10 mouse cellular contexts compared by ENCODE assay signal in the genomic region with DNA sequence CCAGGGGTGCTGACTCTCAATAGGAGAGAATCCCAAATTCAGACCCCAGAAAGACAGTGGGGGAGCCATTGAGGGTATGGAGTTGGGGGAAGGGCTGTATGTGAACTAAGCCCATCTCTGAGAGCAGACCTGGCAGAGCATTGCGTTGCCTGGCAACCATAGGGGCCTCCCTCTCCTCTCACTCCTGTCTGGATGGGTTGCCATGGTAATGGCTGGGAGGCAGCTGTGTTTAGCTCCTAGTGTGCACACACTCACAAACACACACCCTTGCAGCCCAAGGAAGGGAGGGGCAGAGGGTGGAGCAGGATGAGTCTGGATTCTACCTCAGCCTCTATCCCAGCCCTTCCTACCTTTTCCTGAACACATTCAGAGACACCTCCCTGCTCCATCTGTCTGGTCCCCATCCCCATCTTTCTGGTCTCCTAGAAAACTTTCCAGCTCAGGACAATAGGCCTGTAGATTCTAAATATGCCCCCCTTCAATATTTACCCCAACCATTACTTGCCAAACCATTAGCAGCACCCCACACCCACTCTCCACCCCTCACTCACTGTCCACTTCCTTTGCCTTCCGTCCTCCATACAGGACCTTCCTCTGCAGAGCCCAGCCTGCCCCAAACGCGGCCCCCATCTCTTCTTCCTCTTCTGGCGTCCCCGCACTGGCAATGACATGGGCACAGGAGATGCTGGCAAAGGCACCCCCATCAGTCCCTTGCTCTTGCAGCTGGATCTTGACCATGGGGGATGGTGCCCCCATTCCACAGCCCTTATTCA. TPM values are rescaled to one million over a fixed set of nuclear protein-coding genes. Genes with fewer than 3 reads are reported as not detected.
DNase-seq lines count a peak whose midpoint lies in the region; ATAC-seq and TF ChIP-seq lines count a peak whose summit lies in the region.
"Had no signal": no experiment of that assay in that cellular context is flagged by ENCODE, and none has a peak within 500 bp of the region (broad histone marks: within the 10 kb centered on the region; RNA-seq: fewer than 3 reads in every experiment).

No protein-coding gene starts in this region.

- H3K27ac ChIP-seq in lung, embryonic 15.5 days: no peak overlapping the region
- peak overlapping the region; percentile 93 for H3K27ac ChIP-seq in hindbrain, embryonic 10.5 days
- H3K27ac ChIP-seq: heart, embryonic 15.5 days; stomach, embryonic 15.5 days had no signal

- TF ChIP-seq POLR2A in lung, adult 2 months (IDR thresholded peaks at IDR 0.05; ENCODE audit: borderline replicate concordance, extremely low read depth, low read depth, low read length): no peak

- no peak overlapping the region for H3K4me3 ChIP-seq in lung, embryonic 15.5 days
- H3K4me3 ChIP-seq in lung, adult 2 months (replicated peaks; ENCODE audit: extremely low read depth, low read depth, low read length): no peak overlapping the region
- peak overlapping the region; percentile 40 for H3K4me3 ChIP-seq in hindbrain, embryonic 10.5 days
- H3K4me3 ChIP-seq: heart, embryonic 15.5 days; stomach, embryonic 15.5 days had no signal

- ATAC-seq in lung, embryonic 15.5 days (ENCODE audit: borderline replicate concordance, extremely low read depth, low FRiP score, low TSS enrichment): peak; percentile 17; the same call in 1 of the 2 replicates

- intact Hi-C loops in left cerebral cortex, postnatal 36 days (cut with DNase I): loop anchor here (1.0 kb wide), 1 partner anchor 50 kb away; the partner anchor contains the start of gene Agfg2

- 0 out of 2 replicates have a peak, but pooled peaks cover 7% of the 10 kb centered on the region for H3K4me1 ChIP-seq in lung, embryonic 15.5 days
- H3K4me1 ChIP-seq in lung, adult 2 months (ENCODE audit: control insufficient read depth, insufficient read depth, low read length): no peaks in the 10 kb centered on the region
- H3K4me1 ChIP-seq in hindbrain, embryonic 10.5 days (replicated peaks): peaks cover 65% of the 10 kb centered on the region
- H3K4me1 ChIP-seq: heart, embryonic 15.5 days had no signal

- no peak overlapping the region for H3K9ac ChIP-seq in lung, embryonic 15.5 days
- H3K9ac ChIP-seq: heart, embryonic 15.5 days; stomach, embryonic 15.5 days had no signal

- no peak for DNase-seq in lung, adult 2 months
- peak; percentile 92 for DNase-seq in hindbrain, embryonic 10.5 days (ENCODE audit: low spot score)
- peak; percentile 87 to 88 for DNase-seq in left cerebral cortex, postnatal 36 days (ENCODE audit: low spot score in 2 of 2)
- DNase-seq in retina, postnatal 1 day: peak; percentile 95
- DNase-seq in liver: no peak
- no peak for DNase-seq in urinary bladder, postnatal 36 days (ENCODE audit: low spot score in 2 of 2)
- no peak for DNase-seq in ovary, postnatal 36 days (ENCODE audit: low spot score)

- H3K4me2 ChIP-seq in lung, embryonic 15.5 days: no peak overlapping the region
- H3K4me2 ChIP-seq: heart, embryonic 15.5 days; stomach, embryonic 15.5 days had no signal

- no peaks in the 10 kb centered on the region for H3K27me3 ChIP-seq in lung, embryonic 15.5 days
- 0 out of 2 replicates have a peak, but pooled peaks cover 2% of the 10 kb centered on the region for H3K27me3 ChIP-seq in hindbrain, embryonic 10.5 days (ENCODE audit: insufficient read depth, poor library complexity, severe bottlenecking)
- H3K27me3 ChIP-seq: stomach, embryonic 15.5 days had no signal

- 63% methylated on average over 6 of the region's 6 CpGs for WGBS in lung, embryonic 15.5 days
- WGBS in lung, adult 2 months: 59% methylated on average over 6 of the region's 6 CpGs
- 65% methylated on average over 6 of the region's 6 CpGs for WGBS in hindbrain, embryonic 10.5 days

- no peaks in the 10 kb centered on the region for H3K36me3 ChIP-seq in lung, embryonic 15.5 days
- H3K36me3 ChIP-seq in hindbrain, embryonic 10.5 days: peaks cover 75% of the 10 kb centered on the region

- no peaks in the 10 kb centered on the region for H3K9me3 ChIP-seq in lung, embryonic 15.5 days
- 0 out of 2 replicates have a peak, but pooled peaks cover 3% of the 10 kb centered on the region for H3K9me3 ChIP-seq in hindbrain, embryonic 10.5 days
- H3K9me3 ChIP-seq: heart, embryonic 15.5 days; stomach, embryonic 15.5 days had no signal

- TF ChIP-seq CTCF in lung, adult 2 months (IDR thresholded peaks at IDR 0.05; ENCODE audit: insufficient read depth, low read length): no peak

RNA-seq across cellular contexts. Expression of gene Nyap1, which starts 6.9 kb away (rescaled TPM):
- 1.6 and 1.8 TPM in 2 replicates for polyA plus RNA-seq in lung, embryonic 15.5 days (2015; fragmentation: Nextera tagmentation; extraction: Ambion mirVana)
- 2.3 and 2.4 TPM in 2 replicates for polyA plus RNA-seq in lung, adult 2 months (2012; rRNA removed)
- 4.7 and 9.5 TPM in 2 replicates for polyA plus RNA-seq in hindbrain, embryonic 10.5 days (2016; fragmentation: Nextera tagmentation; extraction: Ambion mirVana)
- 10 to 100 TPM; 70.1 to 79.5 TPM for total RNA-seq in left cerebral cortex, postnatal 36 days (2021)

RNA-seq across cellular contexts. Expression of gene Tsc22d4, which starts 11.1 kb away (rescaled TPM):
- polyA plus RNA-seq in lung, embryonic 15.5 days (2015; fragmentation: Nextera tagmentation; extraction: Ambion mirVana): 136 and 150 TPM in 2 replicates
- 103 and 110 TPM in 2 replicates for polyA plus RNA-seq in lung, adult 2 months (2012; rRNA removed)
- polyA plus RNA-seq in hindbrain, embryonic 10.5 days (2016; fragmentation: Nextera tagmentation; extraction: Ambion mirVana): 82.5 and 86.0 TPM in 2 replicates
- 100 to 1,000 TPM; 166 to 203 TPM for total RNA-seq in left cerebral cortex, postnatal 36 days (2021)

RNA-seq across cellular contexts. Expression of gene Ppp1r35, which starts 44.2 kb away (rescaled TPM):
- polyA plus RNA-seq in lung, embryonic 15.5 days (2015; fragmentation: Nextera tagmentation; extraction: Ambion mirVana): 33.7 and 33.9 TPM in 2 replicates
- 32.7 and 46.7 TPM in 2 replicates for polyA plus RNA-seq in lung, adult 2 months (2012; rRNA removed)
- 51.4 and 78.3 TPM in 2 replicates for polyA plus RNA-seq in hindbrain, embryonic 10.5 days (2016; fragmentation: Nextera tagmentation; extraction: Ambion mirVana)
- total RNA-seq in left cerebral cortex, postnatal 36 days (2021): 10 to 100 TPM; 23.5 to 28.6 TPM

RNA-seq across cellular contexts. Expression of gene Agfg2, which starts 49.9 kb away (rescaled TPM):
- 15.5 and 16.7 TPM in 2 replicates for polyA plus RNA-seq in lung, embryonic 15.5 days (2015; fragmentation: Nextera tagmentation; extraction: Ambion mirVana)
- 22.4 and 24.3 TPM in 2 replicates for polyA plus RNA-seq in lung, adult 2 months (2012; rRNA removed)
- 25.9 and 27.6 TPM in 2 replicates for polyA plus RNA-seq in hindbrain, embryonic 10.5 days (2016; fragmentation: Nextera tagmentation; extraction: Ambion mirVana)
- 10 to 100 TPM; 41.7 to 42.0 TPM for total RNA-seq in left cerebral cortex, postnatal 36 days (2021)

RNA-seq across cellular contexts. Expression of gene Mepce, which starts 53.0 kb away (rescaled TPM):
- 11.5 and 12.3 TPM in 2 replicates for polyA plus RNA-seq in lung, embryonic 15.5 days (2015; fragmentation: Nextera tagmentation; extraction: Ambion mirVana)
- polyA plus RNA-seq in lung, adult 2 months (2012; rRNA removed): 43.3 and 44.2 TPM in 2 replicates
- 12.6 TPM in 2 replicates for polyA plus RNA-seq in hindbrain, embryonic 10.5 days (2016; fragmentation: Nextera tagmentation; extraction: Ambion mirVana)
- total RNA-seq in left cerebral cortex, postnatal 36 days (2021): 10 to 100 TPM; 33.5 to 42.8 TPM

Comparison
In these comparisons a context has a peak if more than half of its experiments do, and no peak if none do; other contexts are left out.
1. DNase-seq: peak in hindbrain, embryonic 10.5 days (single experiment), left cerebral cortex, postnatal 36 days (2 of 2) and retina, postnatal 1 day (single experiment); none in lung, adult 2 months (single experiment), liver (single experiment), urinary bladder, postnatal 36 days (0 of 2) and ovary, postnatal 36 days (single experiment).